Mouse (Mus musculus): Measurements from ENCODE around the gene Tnni1. TPM values are rescaled to one million over a fixed set of nuclear protein-coding genes. Genes with fewer than 3 reads are reported as not detected.

Gene Tnni1
- polyA plus RNA-seq, 1 experiment from 2014 or later, result 11.4 TPM

GRCm38 (mm10) chr1:135792143-135792939 is 13.1 kb downstream of the Tnni1 start:
- DNase-seq (no peak), ATAC-seq (ENCODE audit: insufficient read depth) (no peak)
- 64% methylated on average over 13 of the region's 13 CpGs for WGBS
- Histone ChIP-seq H3K4me2 (no peak overlapping the region), H3K4me1 (ENCODE audit: insufficient read depth) (peaks cover 19% of the 10 kb centered on the region), H3K36me3 (ENCODE audit: insufficient read depth) (no peaks in the 10 kb centered on the region), H3K27ac (ENCODE audit: low read depth) (no peak overlapping the region), H3K4me3 (ENCODE audit: low read depth, low read length) (no peak overlapping the region), H3K27me3 (ENCODE audit: insufficient read depth, low read length) (no peaks in the 10 kb centered on the region), H3K9ac (no peak overlapping the region), H3K9me3 (ENCODE audit: low read depth, low read length) (no peaks in the 10 kb centered on the region)
- 0 out of 2 replicates have a peak, but pooled peaks have one; percentile 6 for TF ChIP-seq CTCF (IDR thresholded peaks at IDR 0.05; ENCODE audit: low read depth)

- DNase-seq, result peak; percentile 58
- peak overlapping the region; percentile 59 for H3K4me2 ChIP-seq
- H3K27me3 ChIP-seq (ENCODE audit: insufficient read depth, low read length), result no peaks in the 10 kb centered on the region
- H3K4me3 ChIP-seq (ENCODE audit: low read depth, low read length), result peak overlapping the region; percentile 22
- no peaks in the 10 kb centered on the region for H3K9me3 ChIP-seq (ENCODE audit: low read depth, low read length)
- peaks cover 17% of the 10 kb centered on the region for H3K4me1 ChIP-seq (ENCODE audit: insufficient read depth)
- peak overlapping the region; percentile 27 for H3K9ac ChIP-seq
- H3K36me3 ChIP-seq (ENCODE audit: insufficient read depth), result no peaks in the 10 kb centered on the region
- TF ChIP-seq CTCF (IDR thresholded peaks at IDR 0.05; ENCODE audit: low read depth), result no peak
- H3K27ac ChIP-seq (ENCODE audit: low read depth), result peak overlapping the region; percentile 63; the same call in 1 of the 2 replicates
- ATAC-seq (ENCODE audit: insufficient read depth), result peak; percentile 58
- WGBS, result 12% methylated on average over 27 of the region's 27 CpGs
Measured at GRCm38 (mm10) chr1:135793370-135794215, 14.4 kb downstream of the Tnni1 start.

DNA sequence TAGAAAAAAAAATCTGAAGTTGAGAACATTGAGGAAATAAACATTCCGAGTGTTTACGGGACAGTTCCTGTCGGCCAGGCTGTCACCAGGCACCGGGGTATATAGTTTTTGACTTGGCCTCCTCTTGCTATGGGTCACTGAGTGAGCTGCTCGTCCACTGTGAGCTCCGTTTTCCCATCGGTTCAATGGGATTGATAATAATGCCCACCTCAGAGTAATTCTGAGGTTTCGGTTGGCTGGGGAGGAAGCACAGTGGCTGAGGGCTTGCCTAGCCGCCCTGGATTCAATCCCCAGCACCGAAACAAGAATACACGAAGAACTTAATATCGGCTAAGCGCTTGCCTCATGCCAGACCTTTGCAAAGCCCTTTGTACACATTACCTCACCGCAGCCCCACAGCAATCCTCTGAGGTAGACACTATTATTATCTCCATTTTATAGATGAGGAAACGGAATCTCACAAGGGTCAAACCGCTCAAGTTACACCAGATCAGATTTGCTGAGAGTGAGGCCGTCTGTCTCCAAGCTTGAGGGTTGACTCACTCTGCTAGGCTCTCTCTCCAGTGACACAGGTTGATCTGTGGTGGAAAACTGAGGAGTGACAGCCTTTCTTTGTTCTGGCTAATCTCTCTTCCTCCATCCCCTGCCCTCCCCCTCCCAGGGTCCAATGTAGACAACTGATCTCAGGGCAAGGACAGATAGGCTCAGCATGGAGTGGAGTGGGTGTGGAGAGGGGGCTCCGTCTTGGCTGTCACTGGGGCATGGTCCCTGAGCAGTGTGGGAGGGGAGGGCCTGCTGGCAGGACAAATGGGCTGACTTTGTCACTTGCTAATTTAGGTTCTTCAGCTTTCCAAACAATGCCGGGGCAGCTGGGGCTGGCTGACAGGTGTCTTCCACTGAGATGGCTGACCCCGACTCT is 15.2 kb downstream of the Tnni1 start:
- TF ChIP-seq CTCF (IDR thresholded peaks at IDR 0.05; ENCODE audit: low read depth), result no peak
- Histone ChIP-seq H3K4me2 (peak overlapping the region; percentile 59), H3K27me3 (ENCODE audit: insufficient read depth, low read length) (no peaks in the 10 kb centered on the region), H3K36me3 (ENCODE audit: insufficient read depth) (no peaks in the 10 kb centered on the region), H3K9me3 (ENCODE audit: low read depth, low read length) (no peaks in the 10 kb centered on the region), H3K27ac (ENCODE audit: low read depth) (peak overlapping the region; percentile 63; the same call in 1 of the 2 replicates), H3K9ac (peak overlapping the region; percentile 27; the same call in 1 of the 2 replicates), H3K4me1 (ENCODE audit: insufficient read depth) (peaks cover 17% of the 10 kb centered on the region), H3K4me3 (ENCODE audit: low read depth, low read length) (peak overlapping the region; percentile 22; the same call in 1 of the 2 replicates)
- 15% methylated on average over 20 of the region's 20 CpGs for WGBS
- peak; percentile 61 for DNase-seq
- peak; percentile 29; the same call in 1 of the 2 replicates for ATAC-seq (ENCODE audit: insufficient read depth)

GRCm38 (mm10) chr1:135798492-135798891 is 19.3 kb downstream of the Tnni1 start:
- H3K36me3 ChIP-seq (ENCODE audit: insufficient read depth), result no peaks in the 10 kb centered on the region
- DNase-seq (no peak), ATAC-seq (ENCODE audit: insufficient read depth) (no peak)
- H3K4me1 ChIP-seq (ENCODE audit: insufficient read depth), result peaks cover 31% of the 10 kb centered on the region
- 74% methylated on average over 1 of the region's 1 CpGs for whole genome bisulfite sequencing
- H3K9ac ChIP-seq, result no peak overlapping the region
- no peaks in the 10 kb centered on the region for H3K27me3 ChIP-seq (ENCODE audit: insufficient read depth, low read length)
- no peak for TF ChIP-seq CTCF (IDR thresholded peaks at IDR 0.05; ENCODE audit: low read depth)
- no peak overlapping the region for H3K4me2 ChIP-seq
- H3K4me3 ChIP-seq (ENCODE audit: low read depth, low read length), result no peak overlapping the region
- no peaks in the 10 kb centered on the region for H3K9me3 ChIP-seq (ENCODE audit: low read depth, low read length)
- H3K27ac ChIP-seq (ENCODE audit: low read depth), result peak overlapping the region; percentile 13; the same call in 1 of the 2 replicates

DNA sequence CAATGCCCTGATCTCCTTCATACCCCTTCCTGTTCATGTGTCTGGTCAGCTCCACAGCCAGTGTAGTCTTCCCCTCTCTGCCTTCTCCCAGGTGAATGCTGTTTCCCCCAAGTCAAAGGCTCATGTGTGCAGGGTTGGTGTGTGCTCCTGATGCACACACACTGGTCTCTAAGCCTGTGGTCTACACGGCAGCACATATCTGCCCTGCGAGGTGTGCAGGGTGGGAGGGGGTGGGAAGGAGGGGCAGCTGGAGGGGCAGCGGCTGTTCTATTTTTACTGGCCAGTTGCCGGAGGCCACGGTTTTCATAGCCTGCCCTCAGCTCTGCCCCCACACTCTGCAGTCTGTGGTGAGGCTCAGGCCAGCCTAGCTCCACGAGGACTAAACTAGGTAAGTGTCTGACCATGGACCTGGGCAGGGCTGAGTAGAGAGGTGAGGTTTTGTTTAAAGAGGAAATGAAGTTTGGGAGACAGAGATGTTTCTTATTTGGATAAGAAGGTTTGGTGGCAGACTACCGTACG is 19.9 kb downstream of the Tnni1 start:
- Histone ChIP-seq H3K27me3 (ENCODE audit: insufficient read depth, low read length) (no peaks in the 10 kb centered on the region), H3K9me3 (ENCODE audit: low read depth, low read length) (no peaks in the 10 kb centered on the region), H3K4me2 (no peak overlapping the region), H3K4me1 (ENCODE audit: insufficient read depth) (peaks cover 27% of the 10 kb centered on the region), H3K36me3 (ENCODE audit: insufficient read depth) (no peaks in the 10 kb centered on the region), H3K4me3 (ENCODE audit: low read depth, low read length) (peak overlapping the region; percentile 3; the same call in 1 of the 2 replicates), H3K9ac (no peak overlapping the region), H3K27ac (ENCODE audit: low read depth) (peak overlapping the region; percentile 80; the same call in 1 of the 2 replicates)
- TF ChIP-seq CTCF (IDR thresholded peaks at IDR 0.05; ENCODE audit: low read depth), result no peak
- no peak for DNase-seq
- 33% methylated on average over 8 of the region's 8 CpGs for WGBS
- ATAC-seq (ENCODE audit: insufficient read depth), result no peak

Data from lung, embryonic 14.5 days (tissue).